Mouse (Mus musculus) CH12.LX (cell line): Measurements from ENCODE around the gene Cmip.

Experiments
- CTCF ChIP-seq, 2 experiments: IDR thresholded peaks in 1 of 2; conservative IDR thresholded peaks in 1 of 2; 2 replicates each; pipeline ENCODE4 v1.5.1; 2011 to 2012; ENCODE audit warnings: low read depth in 2 of 2, low read length in 2 of 2, improper control_type of control experiment in 1 of 2, inconsistent platforms in 1 of 2, mild to moderate bottlenecking in 1 of 2, moderate library complexity in 1 of 2
- ETS1 ChIP-seq: conservative IDR thresholded peaks from 2 replicates; pipeline ENCODE4 v1.6.1; 2012; ENCODE audit warnings: low read depth, mild to moderate bottlenecking, inconsistent platforms, low read length, improper control_type of control experiment, moderate library complexity
- HCFC1 ChIP-seq: IDR thresholded peaks from 2 replicates; pipeline ENCODE4 v1.6.1; 2012; ENCODE audit warnings: low read depth, mild to moderate bottlenecking, inconsistent platforms, low read length, improper control_type of control experiment
- MEF2A ChIP-seq: IDR thresholded peaks from 2 replicates; pipeline ENCODE4 v1.6.1; 2014; ENCODE audit warnings: low read depth, mild to moderate bottlenecking, inconsistent platforms, low read length, improper control_type of control experiment, borderline replicate concordance
- POLR2A ChIP-seq: IDR thresholded peaks from 2 replicates; pipeline ENCODE4 v1.6.1; 2011; ENCODE audit warnings: low read depth, mild to moderate bottlenecking, improper control_type of control experiment, low read length
- ZNF384 ChIP-seq: IDR thresholded peaks from 2 replicates; pipeline ENCODE4 v1.6.1; 2012; ENCODE audit warnings: low read depth, low read length, improper control_type of control experiment, inconsistent platforms

DNA sequence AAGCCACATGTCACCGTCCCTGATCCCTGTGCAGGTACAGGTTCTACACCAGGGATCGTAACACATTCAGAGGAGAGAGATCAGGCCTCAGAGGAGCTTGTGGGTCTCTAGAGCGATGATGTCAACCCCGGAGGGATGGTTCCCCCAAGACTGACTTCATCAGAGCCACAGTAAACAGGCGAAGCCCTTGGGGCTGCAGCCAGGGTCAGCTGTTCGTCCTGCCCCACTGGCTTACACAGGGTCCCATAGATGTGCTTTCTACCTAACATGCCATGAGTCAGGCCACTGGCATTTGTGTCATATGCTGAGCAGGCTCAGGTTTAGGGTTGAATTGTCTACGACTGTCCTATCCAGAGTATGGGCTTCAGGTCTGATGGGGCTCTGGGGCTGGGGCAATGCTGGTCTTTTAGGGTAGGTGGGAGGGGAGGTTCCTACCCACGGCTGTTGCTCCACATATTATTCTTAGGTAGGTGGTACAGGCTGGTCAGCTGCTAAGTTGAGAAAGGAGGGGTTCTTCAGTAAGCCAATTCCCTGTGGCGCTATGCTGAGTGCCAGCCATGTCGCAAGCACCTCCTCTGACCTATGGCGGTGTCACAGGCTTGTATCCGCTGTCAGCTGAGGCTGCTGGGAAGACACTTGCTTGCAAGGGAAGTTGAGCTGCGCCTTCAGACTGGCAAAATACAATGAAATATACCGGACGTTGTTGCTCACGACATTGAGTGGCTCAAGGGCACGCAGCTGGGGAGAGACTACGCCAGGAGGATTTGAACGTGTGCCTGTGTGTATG lies 107.7 kb downstream of the Cmip start:
- TF ChIP-seq POLR2A (no peak), CTCF (conservative IDR thresholded peaks at IDR 0.05 in 1 of 2, IDR thresholded peaks at IDR 0.05 in 1 of 2; ENCODE audit: low read depth in 2 of 2, low read length in 2 of 2) (no peak), ZNF384 (no peak), MEF2A (no peak), HCFC1 (no peak), ETS1 (no peak)
